Mouse (Mus musculus) monocyte, adult 2 months (primary cell): ENCODE results near the gene Dnajb1.

ENCODE experiments used
- DNase-seq, 2 experiments: peaks; one replicate each; pipeline ENCODE4 v3.0.0; 2022; ENCODE audit warnings: low spot score in 2 of 2, low read depth in 1 of 2

Dnajb1 gene

GRCm38 (mm10) chr8:83652744-83653661, 45.0 kb downstream of the Dnajb1 start:
- DNase-seq = no peak

GRCm38 (mm10) chr8:83653662-83654017, 45.6 kb downstream of the Dnajb1 start:
- no peak for DNase-seq

- no peak for DNase-seq
These were observed 46.7 kb downstream of the Dnajb1 start for GRCm38 (mm10) chr8:83654725-83655124.

- DNase-seq = no peak
These were observed 48.0 kb downstream of the Dnajb1 start for GRCm38 (mm10) chr8:83656043-83656442.

DNA sequence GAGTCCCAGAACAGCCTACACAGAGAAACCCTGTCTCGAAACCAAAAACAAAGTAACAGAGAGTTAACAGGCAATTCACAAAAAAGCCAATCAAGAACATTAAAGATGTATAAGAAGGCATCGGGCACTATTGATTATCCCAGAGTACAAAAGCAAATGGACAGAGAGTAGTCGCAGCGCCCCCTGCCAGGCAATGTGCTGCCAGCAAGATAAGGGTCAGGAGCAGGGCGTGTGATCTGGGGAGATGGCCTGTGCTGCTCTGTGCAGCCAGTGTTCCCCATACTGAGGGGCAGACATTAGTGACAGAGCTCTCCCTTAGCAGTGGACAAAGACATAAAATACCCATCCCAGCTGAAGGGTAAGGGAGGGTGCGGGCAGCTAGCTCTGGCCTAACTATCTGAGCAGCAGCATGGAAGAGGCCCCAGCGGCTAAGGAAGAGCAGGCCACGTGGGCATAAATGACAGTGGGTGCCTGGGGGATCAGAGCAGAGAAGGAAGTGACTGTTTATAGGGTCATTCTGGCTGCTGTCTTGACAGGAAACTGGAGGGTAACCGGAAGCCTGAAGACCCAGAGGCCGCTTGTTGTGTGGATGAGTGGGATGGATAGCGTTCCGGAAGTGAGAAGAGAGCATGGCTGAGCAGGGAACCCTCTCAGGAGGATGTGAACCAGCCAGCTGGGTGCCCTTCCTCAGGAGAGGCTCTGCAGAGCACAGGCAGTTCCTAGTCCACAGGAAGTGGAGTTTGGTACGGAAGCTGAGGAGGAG, 48.7 kb downstream of the Dnajb1 start:
- no peak for DNase-seq

DNA sequence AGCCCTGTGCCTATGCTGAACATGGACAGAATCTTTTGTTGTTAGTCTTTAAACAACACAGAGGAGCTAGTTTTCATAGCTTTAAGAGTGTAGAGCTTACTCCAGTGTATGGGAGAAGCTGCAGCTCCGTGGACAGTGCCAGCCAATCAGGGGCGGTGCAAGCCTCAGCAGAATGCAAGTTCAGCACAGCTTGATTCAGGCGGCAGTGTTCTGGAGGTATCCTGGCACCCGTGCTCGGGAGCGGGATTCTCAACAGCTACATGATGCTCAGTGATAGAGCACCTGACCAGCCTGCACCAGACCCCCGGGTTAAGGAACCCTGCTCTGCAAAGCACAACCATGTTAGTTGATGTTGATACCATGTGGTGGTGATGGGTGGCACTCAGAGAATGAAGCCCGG, 52.6 kb downstream of the Dnajb1 start:
- DNase-seq = no peak

DNA sequence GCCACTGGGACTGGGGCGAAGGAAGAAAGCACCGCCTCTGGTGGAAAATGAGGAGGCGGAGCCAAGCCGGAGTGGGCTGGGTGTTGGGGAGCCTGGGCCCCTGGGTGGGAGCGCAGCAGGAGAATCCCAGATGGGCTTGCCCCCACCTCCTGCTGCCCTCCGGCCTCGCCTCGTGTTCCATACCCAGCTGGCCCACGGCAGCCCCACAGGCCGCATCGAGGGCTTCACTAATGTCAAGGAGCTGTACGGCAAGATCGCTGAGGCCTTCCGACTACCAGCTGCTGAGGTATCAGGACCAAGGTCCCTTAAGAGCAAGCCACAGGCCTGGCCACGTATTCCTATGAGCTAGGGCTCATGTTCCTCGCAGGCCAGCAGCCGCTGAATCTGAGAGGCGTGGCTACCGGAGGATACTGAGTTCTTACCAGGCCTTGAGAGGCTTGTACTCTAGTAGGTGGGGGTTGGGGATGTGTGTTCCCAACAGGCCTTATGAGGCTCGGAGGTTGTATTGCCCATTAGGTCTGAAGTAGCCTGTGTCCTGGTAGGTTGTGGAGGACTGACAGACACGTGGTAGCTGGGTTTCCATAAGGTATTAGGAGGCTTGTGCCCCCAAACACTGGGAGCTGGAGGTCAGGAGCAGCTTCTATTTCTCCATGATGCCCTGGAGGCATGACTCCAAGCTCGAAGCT, 53.1 kb downstream of the Dnajb1 start:
- no peak for DNase-seq
